ENCODE assay signal across 25 mouse cellular contexts in genomic region chr2:146586381-146586780, GRCm38 (mm10).
DNase-seq lines count a peak whose midpoint lies in the region; ATAC-seq lines count a peak whose summit lies in the region.
"Had no signal": no experiment of that assay in that cellular context is flagged by ENCODE, and none has a peak within 500 bp of the region (broad histone marks: within the 10 kb centered on the region; RNA-seq: fewer than 3 reads in every experiment).

No protein-coding gene starts in this region.

- H3K36me3 ChIP-seq in heart, embryonic 10.5 days, result no peaks in the 10 kb centered on the region
- H3K36me3 ChIP-seq in heart, embryonic 11.5 days (ENCODE audit: control insufficient read depth, insufficient read depth, low read length), result no peaks in the 10 kb centered on the region
- H3K36me3 ChIP-seq: forebrain, embryonic 10.5 days; heart, embryonic 15.5 days; limb, embryonic 15.5 days had no signal

- no peak overlapping the region for H3K9ac ChIP-seq in heart, embryonic 11.5 days (ENCODE audit: low read depth, low read length)
- H3K9ac ChIP-seq: heart, embryonic 15.5 days; hindbrain, embryonic 14.5 days; limb, embryonic 15.5 days had no signal

- H3K4me1 ChIP-seq in heart, embryonic 10.5 days, result no peaks in the 10 kb centered on the region
- no peaks in the 10 kb centered on the region for H3K4me1 ChIP-seq in heart, embryonic 11.5 days (ENCODE audit: control insufficient read depth, insufficient read depth, low read length)
- H3K4me1 ChIP-seq: forebrain, embryonic 10.5 days; heart, embryonic 15.5 days; limb, embryonic 15.5 days had no signal

- no peak for ATAC-seq in heart, embryonic 11.5 days (replicated peaks; ENCODE audit: insufficient number of reproducible peaks, low FRiP score, low TSS enrichment)
- ATAC-seq in megakaryocyte progenitor cell, adult 5-6 weeks (replicated peaks; ENCODE audit: poor library complexity), result peak; percentile 34; the same call in 1 of the 2 replicates
- ATAC-seq: forebrain, embryonic 16.5 days; inflammation-experienced regulatory T-cells, adult 6 months had no signal

- DNase-seq in heart, embryonic 10.5 days (ENCODE audit: low spot score), result peak; percentile 19
- DNase-seq in lung, postnatal 25 days (ENCODE audit: low spot score), result peak; percentile 66
- no peak for DNase-seq in lung, postnatal 14 days
- peak; percentile 35 for DNase-seq in fibroblast of lung, adult 2 months (ENCODE audit: low read depth)
- no peak for DNase-seq in embryo, embryonic 11 days
- DNase-seq: cerebellum, adult 9-10 months; gastrocnemius, postnatal 14 days; heart, adult 2 months; heart, postnatal 4 days; kidney, adult 18-20 months; kidney, postnatal 4 days; left cerebral cortex, postnatal 4 days; thymus, adult 2 months; thymus, postnatal 4 days had no signal

- 83% methylated on average over 1 of the region's 1 CpGs for WGBS in heart, embryonic 10.5 days
- 91% methylated on average over 1 of the region's 1 CpGs for WGBS in heart, embryonic 11.5 days (ENCODE audit: insufficient replicate concordance)

- H3K4me3 ChIP-seq in heart, embryonic 10.5 days, result no peak overlapping the region
- H3K4me3 ChIP-seq in heart, embryonic 11.5 days (ENCODE audit: low read depth, low read length), result no peak overlapping the region
- H3K4me3 ChIP-seq: forebrain, embryonic 10.5 days; heart, adult 2 months; heart, embryonic 15.5 days; limb, embryonic 15.5 days had no signal

- no peak overlapping the region for H3K27ac ChIP-seq in heart, embryonic 10.5 days
- no peak overlapping the region for H3K27ac ChIP-seq in heart, embryonic 11.5 days (ENCODE audit: low read depth, low read length)
- H3K27ac ChIP-seq: forebrain, embryonic 10.5 days; heart, adult 2 months; heart, embryonic 15.5 days; hindbrain, embryonic 14.5 days; limb, embryonic 15.5 days; macrophage; stomach, postnatal 0 days had no signal

- no peaks in the 10 kb centered on the region for H3K9me3 ChIP-seq in heart, embryonic 10.5 days
- no peaks in the 10 kb centered on the region for H3K9me3 ChIP-seq in heart, embryonic 11.5 days (replicated peaks; ENCODE audit: control insufficient read depth, low read length)
- H3K9me3 ChIP-seq: forebrain, embryonic 10.5 days; heart, embryonic 15.5 days; limb, embryonic 15.5 days had no signal

- no peak overlapping the region for H3K4me2 ChIP-seq in heart, embryonic 11.5 days
- H3K4me2 ChIP-seq: heart, embryonic 15.5 days; hindbrain, embryonic 14.5 days; limb, embryonic 15.5 days; midbrain, embryonic 11.5 days had no signal

- no peaks in the 10 kb centered on the region for H3K27me3 ChIP-seq in heart, embryonic 10.5 days (ENCODE audit: insufficient read depth, poor library complexity, severe bottlenecking)
- H3K27me3 ChIP-seq in heart, embryonic 11.5 days (ENCODE audit: control insufficient read depth, insufficient read depth, low read length), result no peaks in the 10 kb centered on the region
- H3K27me3 ChIP-seq: heart, embryonic 15.5 days; limb, embryonic 15.5 days had no signal

Comparison
In these comparisons a context has a peak if more than half of its experiments do, and no peak if none do; other contexts are left out.
1. DNase-seq: peak in heart, embryonic 10.5 days (single experiment), lung, postnatal 25 days (single experiment) and fibroblast of lung, adult 2 months (single experiment); none in lung, postnatal 14 days (single experiment) and embryo, embryonic 11 days (single experiment).